Mouse (Mus musculus): ENCODE data around the gene Ngly1. TPM values are rescaled to one million over a fixed set of nuclear protein-coding genes. Genes with fewer than 3 reads are reported as not detected.

The Ngly1 gene
- polyA plus RNA-seq (2014; fragmentation: Illumina TruSeq; extraction: RNeasy Lipid Tissue Mini Kit (QIAGEN cat#74804); ENCODE audit: low read depth, low replicate concordance): 160 TPM

DNA sequence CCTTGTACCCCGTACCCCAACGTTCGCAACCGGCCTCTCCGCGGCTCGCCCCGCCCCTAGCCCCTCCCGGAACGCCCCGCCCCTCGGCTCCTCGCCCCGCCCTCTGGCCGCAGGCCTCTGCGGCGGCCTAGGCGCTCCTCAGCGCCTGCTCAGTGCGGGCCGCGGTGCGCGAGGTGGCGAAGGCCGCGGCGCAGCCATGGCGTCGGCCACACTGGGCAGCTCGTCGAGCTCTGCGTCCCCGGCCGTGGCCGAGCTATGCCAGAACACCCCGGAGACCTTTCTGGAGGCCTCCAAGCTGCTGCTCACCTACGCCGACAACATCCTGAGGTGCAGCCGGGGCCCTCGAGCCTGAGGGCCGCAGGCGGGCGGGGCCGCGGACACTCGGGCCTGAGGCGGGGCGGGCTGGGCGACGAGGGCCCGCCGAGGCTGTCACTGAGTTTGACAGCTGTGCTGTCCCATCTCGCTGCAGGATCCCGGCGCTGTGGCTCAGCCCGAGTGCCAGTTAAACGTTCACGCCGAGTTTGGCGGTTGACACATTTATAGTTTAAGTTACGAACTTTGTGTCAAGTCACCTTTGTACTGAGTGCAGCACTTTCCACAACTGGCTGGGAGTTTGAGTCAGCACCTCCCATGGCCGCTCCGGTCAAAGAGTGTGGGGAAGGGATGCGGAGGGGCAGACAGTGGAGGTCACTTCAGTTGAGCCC, at the start of gene Ngly1, which contains the start of gene Oxsm:
Gene Ngly1, plus strand, starts transcription at position 110 of the 704 bp plus-strand sequence.
Gene Oxsm, minus strand, starts transcription at position 638 of the 704 bp plus-strand sequence.

Other genes starting within 250 kb of the Ngly1 start
- 39.0 TPM for gene Oxsm, start 528 bp downstream of the Ngly1 start, polyA plus RNA-seq (2014; fragmentation: Illumina TruSeq; extraction: RNeasy Lipid Tissue Mini Kit (QIAGEN cat#74804); ENCODE audit: low read depth, low replicate concordance)
- 275 TPM for gene Top2b, start 115.9 kb downstream of the Ngly1 start, polyA plus RNA-seq (2014; fragmentation: Illumina TruSeq; extraction: RNeasy Lipid Tissue Mini Kit (QIAGEN cat#74804); ENCODE audit: low read depth, low replicate concordance)